Mouse (Mus musculus): Measurements from ENCODE around the gene Dlg2.

GRCm38 (mm10) chr7:92264964-92265363, 1788.5 kb downstream of the Dlg2 start:
- no peak for TF ChIP-seq CTCF (IDR thresholded peaks at IDR 0.05; ENCODE audit: extremely low read depth, insufficient read depth, insufficient read length, insufficient replicate concordance)
- no peak for TF ChIP-seq POLR2A (IDR thresholded peaks at IDR 0.05; ENCODE audit: low read depth, low read length)
